In the genomic region with DNA sequence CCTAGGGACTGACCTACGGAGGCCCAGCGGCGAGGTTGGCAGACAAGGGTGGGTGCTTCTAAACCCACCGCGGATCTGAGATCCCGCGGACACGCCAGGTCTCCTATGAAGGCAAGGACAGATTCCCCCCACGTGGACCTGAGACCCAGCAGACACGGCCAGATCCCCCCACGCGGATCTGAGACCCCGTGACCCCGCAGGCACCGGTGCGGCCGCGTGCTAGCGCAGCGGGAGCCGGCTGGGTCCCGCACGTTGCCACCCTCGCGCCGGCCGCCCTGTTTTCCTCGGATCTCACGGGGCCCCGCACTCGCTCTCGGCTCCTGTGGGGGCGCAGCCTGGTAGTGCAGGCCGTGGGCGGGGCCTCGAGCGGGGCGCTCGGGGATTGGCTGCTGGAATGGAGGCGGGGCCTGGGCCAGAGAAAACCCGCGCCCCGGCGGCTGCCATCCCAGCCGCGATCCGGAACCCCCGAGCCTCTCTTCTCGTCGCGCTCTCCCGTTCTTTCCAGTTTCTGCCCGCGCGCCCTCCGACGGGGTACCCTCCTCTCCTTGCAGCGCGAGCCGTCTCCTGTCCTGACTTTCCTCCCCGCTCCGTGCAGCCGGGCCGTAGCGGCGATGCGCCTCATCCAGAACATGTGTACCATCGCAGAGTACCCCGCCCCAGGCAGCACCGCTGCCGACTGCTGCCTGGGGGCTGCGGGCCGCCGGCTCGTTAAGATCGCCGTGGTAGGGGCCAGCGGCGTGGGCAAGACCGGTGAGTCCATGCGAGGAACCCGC, we compare ENCODE assay signal across 8 mouse cellular contexts. TPM values are rescaled to one million over a fixed set of nuclear protein-coding genes. Genes with fewer than 3 reads are reported as not detected.
A peak's percentile ranks its signal among the peaks of the same experiment; 100 is the strongest.
DNase-seq lines count a peak whose midpoint lies in the region; ATAC-seq and TF ChIP-seq lines count a peak whose summit lies in the region.

A gene (plus strand): TSS at position 446 of the 773 bp plus-strand sequence.

- H3K36me3 ChIP-seq in C2C12 (ENCODE audit: control insufficient read depth, insufficient read depth): no peaks in the 10 kb centered on the region
- peaks cover 22% of the 10 kb centered on the region for H3K36me3 ChIP-seq in embryonic facial prominence, embryonic 15.5 days
- peaks cover 23% of the 10 kb centered on the region for H3K36me3 ChIP-seq in kidney, embryonic 14.5 days (ENCODE audit: control insufficient read depth, insufficient read depth, low read length)
- H3K36me3 ChIP-seq in limb, embryonic 14.5 days (ENCODE audit: control insufficient read depth, insufficient read depth, low read length): peaks cover 33% of the 10 kb centered on the region
- H3K36me3 ChIP-seq in midbrain, postnatal 0 days (ENCODE audit: insufficient read depth, low read length): no peaks in the 10 kb centered on the region

- peak within 1 kb of the TSS; percentile 99 for H3K9ac ChIP-seq in embryonic facial prominence, embryonic 15.5 days
- H3K9ac ChIP-seq in kidney, embryonic 14.5 days (ENCODE audit: low read depth, low read length): peak within 1 kb of the TSS; percentile 95
- H3K9ac ChIP-seq in limb, embryonic 14.5 days (ENCODE audit: low read depth, low read length, severe bottlenecking): peak within 1 kb of the TSS; percentile 97
- H3K9ac ChIP-seq in midbrain, postnatal 0 days (replicated peaks; ENCODE audit: low read length, poor library complexity, severe bottlenecking): peak within 1 kb of the TSS; percentile 66

- peak; percentile 93 to 95 for DNase-seq in heart, adult 9 months (ENCODE audit: low spot score in 2 of 2)
- DNase-seq in limb, embryonic 14.5 days (ENCODE audit: low spot score): peak; percentile 95
- peak; percentile 92 for DNase-seq in midbrain, postnatal 0 days (ENCODE audit: low spot score)
- DNase-seq in spleen, postnatal 36 days (ENCODE audit: low spot score in 2 of 2): peak; percentile 82 to 84

- under 1% methylated on average over 82 of the region's 82 CpGs for WGBS in embryonic facial prominence, embryonic 15.5 days
- WGBS in kidney, embryonic 14.5 days: under 1% methylated on average over 77 of the region's 82 CpGs
- WGBS in limb, embryonic 14.5 days: 3% methylated on average over 36 of the region's 82 CpGs
- under 1% methylated on average over 75 of the region's 82 CpGs for WGBS in midbrain, postnatal 0 days

- no peaks in the 10 kb centered on the region for H3K79me2 ChIP-seq in C2C12 (ENCODE audit: control insufficient read depth, insufficient read depth)

- peak; percentile 91 for ATAC-seq in embryonic facial prominence, embryonic 15.5 days (ENCODE audit: insufficient number of reproducible peaks, low FRiP score, low TSS enrichment, low read depth)
- ATAC-seq in kidney, embryonic 14.5 days (ENCODE audit: low FRiP score, low TSS enrichment): peak; percentile 94
- peak; percentile 93 for ATAC-seq in limb, embryonic 14.5 days (ENCODE audit: low FRiP score, low read depth)
- peak; percentile 97 for ATAC-seq in midbrain, postnatal 0 days (ENCODE audit: low FRiP score)

- H3K9me3 ChIP-seq in embryonic facial prominence, embryonic 15.5 days (replicated peaks): no peaks in the 10 kb centered on the region
- no peaks in the 10 kb centered on the region for H3K9me3 ChIP-seq in kidney, embryonic 14.5 days (ENCODE audit: control insufficient read depth, low read length)
- H3K9me3 ChIP-seq in limb, embryonic 14.5 days (ENCODE audit: control insufficient read depth, low read length): no peaks in the 10 kb centered on the region
- H3K9me3 ChIP-seq in midbrain, postnatal 0 days (ENCODE audit: low read length): no peaks in the 10 kb centered on the region

- H3K4me1 ChIP-seq in bone marrow macrophage, adult 2 months (ENCODE audit: control insufficient read depth, insufficient read depth, low read length): no peaks in the 10 kb centered on the region; the same call in 1 of the 2 replicates
- H3K4me1 ChIP-seq in embryonic facial prominence, embryonic 15.5 days: peaks cover 57% of the 10 kb centered on the region
- peaks cover 37% of the 10 kb centered on the region for H3K4me1 ChIP-seq in kidney, embryonic 14.5 days (ENCODE audit: control insufficient read depth, insufficient read depth, low read length)
- peaks cover 54% of the 10 kb centered on the region for H3K4me1 ChIP-seq in limb, embryonic 14.5 days (ENCODE audit: control insufficient read depth, insufficient read depth, low read length)
- H3K4me1 ChIP-seq in midbrain, postnatal 0 days (ENCODE audit: insufficient read depth, low read length): peaks cover 6% of the 10 kb centered on the region

- peak within 1 kb of the TSS; percentile 30 for H3K4me3 ChIP-seq in C2C12 (ENCODE audit: insufficient read depth, poor library complexity, severe bottlenecking)
- peak within 1 kb of the TSS; percentile 94 for H3K4me3 ChIP-seq in bone marrow macrophage, adult 2 months (ENCODE audit: insufficient read depth, low read length)
- H3K4me3 ChIP-seq in embryonic facial prominence, embryonic 15.5 days (replicated peaks): peak within 1 kb of the TSS; percentile 99
- H3K4me3 ChIP-seq in kidney, embryonic 14.5 days (ENCODE audit: low read length): peak within 1 kb of the TSS; percentile 95
- peak within 1 kb of the TSS; percentile 99 for H3K4me3 ChIP-seq in limb, embryonic 14.5 days (replicated peaks; ENCODE audit: low read length)
- peak within 1 kb of the TSS; percentile 80 for H3K4me3 ChIP-seq in midbrain, postnatal 0 days (ENCODE audit: low read depth, low read length)

- H3K27ac ChIP-seq in bone marrow macrophage, adult 2 months (ENCODE audit: insufficient read depth, low read depth, low read length): no peak within 1 kb of the TSS
- H3K27ac ChIP-seq in embryonic facial prominence, embryonic 15.5 days (replicated peaks): peak within 1 kb of the TSS; percentile 92
- peak within 1 kb of the TSS; percentile 76; the same call in 1 of the 2 replicates for H3K27ac ChIP-seq in kidney, embryonic 14.5 days (ENCODE audit: low read depth, low read length)
- H3K27ac ChIP-seq in limb, embryonic 14.5 days (replicated peaks; ENCODE audit: low read depth, low read length): peak within 1 kb of the TSS; percentile 88
- H3K27ac ChIP-seq in midbrain, postnatal 0 days (ENCODE audit: low read depth, low read length): no peak within 1 kb of the TSS

- TF ChIP-seq POLR2A in bone marrow macrophage, adult 2 months (IDR thresholded peaks at IDR 0.05; ENCODE audit: borderline replicate concordance, low read depth, low read length): no peak
- peak; percentile 98 for TF ChIP-seq POLR2A in limb, embryonic 14.5 days (IDR thresholded peaks at IDR 0.05; ENCODE audit: borderline replicate concordance, extremely low read depth, insufficient read depth, insufficient read length)

- no peaks in the 10 kb centered on the region for H3K27me3 ChIP-seq in C2C12 (ENCODE audit: control insufficient read depth, insufficient read depth, insufficient read length)
- no peaks in the 10 kb centered on the region for H3K27me3 ChIP-seq in embryonic facial prominence, embryonic 15.5 days
- no peaks in the 10 kb centered on the region for H3K27me3 ChIP-seq in kidney, embryonic 14.5 days (ENCODE audit: control insufficient read depth, insufficient read depth, low read length)
- no peaks in the 10 kb centered on the region for H3K27me3 ChIP-seq in limb, embryonic 14.5 days (ENCODE audit: control insufficient read depth, insufficient read depth, low read length)
- no peaks in the 10 kb centered on the region for H3K27me3 ChIP-seq in midbrain, postnatal 0 days (ENCODE audit: insufficient read depth, low read length)

- H3K4me2 ChIP-seq in embryonic facial prominence, embryonic 15.5 days (replicated peaks): peak within 1 kb of the TSS; percentile 98
- peak within 1 kb of the TSS; percentile 97 for H3K4me2 ChIP-seq in kidney, embryonic 14.5 days (replicated peaks; ENCODE audit: low read depth, low read length)
- H3K4me2 ChIP-seq in limb, embryonic 14.5 days (replicated peaks; ENCODE audit: low read depth, low read length, severe bottlenecking): peak within 1 kb of the TSS; percentile 94
- H3K4me2 ChIP-seq in midbrain, postnatal 0 days (ENCODE audit: low read depth, low read length, poor library complexity, severe bottlenecking): peak within 1 kb of the TSS; percentile 93

- peak within 1 kb of the TSS; percentile 91 for H3ac ChIP-seq in C2C12 (ENCODE audit: control insufficient read depth, insufficient read length, low read depth)

- H3K79me3 ChIP-seq in C2C12 (ENCODE audit: low read depth): no peaks in the 10 kb centered on the region

- no peak for TF ChIP-seq CTCF in C2C12 (IDR thresholded peaks at IDR 0.05; ENCODE audit: control insufficient read depth, insufficient read depth, insufficient read length)
- no peak for TF ChIP-seq CTCF in bone marrow macrophage, adult 2 months (IDR thresholded peaks at IDR 0.05; ENCODE audit: low read depth, low read length)
- TF ChIP-seq CTCF in midbrain, postnatal 0 days (IDR thresholded peaks at IDR 0.05): peak; percentile 48; the same call in 1 of the 2 replicates

TF ChIP-seq in C2C12, 6 proteins besides CTCF, POLR2A, EP300 and RAD21:
- TF ChIP-seq USF1 (IDR thresholded peaks at IDR 0.05; ENCODE audit: low read depth): no peak
- no peak for TF ChIP-seq MAX (IDR thresholded peaks at IDR 0.05)
- TF ChIP-seq MYOG (IDR thresholded peaks at IDR 0.05; ENCODE audit: control insufficient read depth, extremely low read depth, insufficient read length): no peak
- TF ChIP-seq MYOD1 (IDR thresholded peaks at IDR 0.05; ENCODE audit: control insufficient read depth, insufficient read length, low read depth): no peak
- TF ChIP-seq CEBPB (IDR thresholded peaks at IDR 0.05; ENCODE audit: low read depth): no peak
- TF ChIP-seq FOSL1 (IDR thresholded peaks at IDR 0.05; ENCODE audit: insufficient read depth, low read length, poor library complexity, severe bottlenecking): no peak

RNA-seq across cellular contexts. Expression of the gene that starts here (rescaled TPM):
- 4.8 TPM for polyA plus RNA-seq in C2C12 (2012; fragmentation: generic; extraction: Trizol)
- not detected in 2 replicates for polyA plus RNA-seq in bone marrow macrophage, adult 2 months (2012; ENCODE audit: insufficient read depth, insufficient read length, missing spikeins)
- polyA plus RNA-seq in embryonic facial prominence, embryonic 15.5 days (2015; fragmentation: Nextera tagmentation; extraction: Ambion mirVana): 123 and 138 TPM in 2 replicates
- polyA plus RNA-seq in kidney, embryonic 14.5 days (2014; fragmentation: Nextera tagmentation; extraction: Ambion mirVana): 36.4 and 44.7 TPM in 2 replicates
- polyA plus RNA-seq in limb, embryonic 14.5 days (2012; rRNA removed): 111 and 146 TPM in 2 replicates
- polyA plus RNA-seq in limb, embryonic 14.5 days (2014; fragmentation: Nextera tagmentation; extraction: Ambion mirVana): 102 and 116 TPM in 2 replicates
- 2.6 TPM in 2 replicates for total RNA-seq in midbrain, postnatal 0 days (2014; rRNA removed)
- polyA plus RNA-seq in midbrain, postnatal 0 days (2015; fragmentation: Nextera tagmentation; extraction: Ambion mirVana): 9.2 and 10.6 TPM in 2 replicates

Comparison
In these comparisons a context has a peak if more than half of its experiments do, and no peak if none do; other contexts are left out.
1. H3K4me3 ChIP-seq: peak in every context shown above with its lines; median percentile 99 in embryonic facial prominence, embryonic 15.5 days; 99 in limb, embryonic 14.5 days; 95 in kidney, embryonic 14.5 days; 94 in bone marrow macrophage, adult 2 months; 80 in midbrain, postnatal 0 days; 30 in C2C12.
2. H3K27ac ChIP-seq: peak in embryonic facial prominence, embryonic 15.5 days (single experiment), kidney, embryonic 14.5 days (single experiment) and limb, embryonic 14.5 days (single experiment); none in bone marrow macrophage, adult 2 months (single experiment) and midbrain, postnatal 0 days (single experiment).
3. Peak in every context shown above with its lines, with median percentiles within 50 percentile points of each other: ATAC-seq, H3K4me2 ChIP-seq, H3K9ac ChIP-seq and DNase-seq.